ENCODE assay signal across 12 mouse cellular contexts in genomic region chr7:44888256-44889105, GRCm38 (mm10). TPM values are rescaled to one million over a fixed set of nuclear protein-coding genes. Genes with fewer than 3 reads are reported as not detected.
DNase-seq lines count a peak whose midpoint lies in the region; ATAC-seq and TF ChIP-seq lines count a peak whose summit lies in the region.
"Had no signal": no experiment of that assay in that cellular context is flagged by ENCODE, and none has a peak within 500 bp of the region (broad histone marks: within the 10 kb centered on the region; RNA-seq: fewer than 3 reads in every experiment).

No protein-coding gene starts in this region.

- ATAC-seq in intestine, postnatal 0 days, result no peak
- ATAC-seq in intestine, embryonic 15.5 days, result no peak
- no peak for ATAC-seq in hindbrain, embryonic 15.5 days (ENCODE audit: low FRiP score, low read depth)
- no peak for ATAC-seq in CD4-positive, CD25-positive, alpha-beta regulatory T cell, adult 4 months
- ATAC-seq: intestine, embryonic 16.5 days; midbrain, embryonic 15.5 days had no signal

- H3K27ac ChIP-seq in intestine, postnatal 0 days (ENCODE audit: low read depth, low read length), result peak overlapping the region; percentile 41
- no peak overlapping the region for H3K27ac ChIP-seq in intestine, embryonic 15.5 days
- H3K27ac ChIP-seq in hindbrain, embryonic 15.5 days (replicated peaks), result 0 out of 2 replicates have a peak overlapping the region, but pooled peaks have one; percentile 29
- H3K27ac ChIP-seq: left cerebral cortex, adult 2 months; lung, embryonic 15.5 days; midbrain, embryonic 15.5 days had no signal

- H3K9ac ChIP-seq in intestine, postnatal 0 days (ENCODE audit: low read depth, low read length), result no peak overlapping the region
- no peak overlapping the region for H3K9ac ChIP-seq in intestine, embryonic 15.5 days
- H3K9ac ChIP-seq in hindbrain, embryonic 15.5 days, result no peak overlapping the region
- H3K9ac ChIP-seq: lung, embryonic 15.5 days; midbrain, embryonic 15.5 days had no signal

- H3K9me3 ChIP-seq in intestine, postnatal 0 days (ENCODE audit: control insufficient read depth), result no peaks in the 10 kb centered on the region
- no peaks in the 10 kb centered on the region for H3K9me3 ChIP-seq in intestine, embryonic 15.5 days
- H3K9me3 ChIP-seq in hindbrain, embryonic 15.5 days, result no peaks in the 10 kb centered on the region
- H3K9me3 ChIP-seq: lung, embryonic 15.5 days; midbrain, embryonic 15.5 days had no signal

- no peak overlapping the region for H3K4me2 ChIP-seq in intestine, postnatal 0 days (replicated peaks; ENCODE audit: low read depth)
- H3K4me2 ChIP-seq in intestine, embryonic 15.5 days (replicated peaks), result no peak overlapping the region
- H3K4me2 ChIP-seq in hindbrain, embryonic 15.5 days, result peak overlapping the region; percentile 12; the same call in 1 of the 2 replicates
- H3K4me2 ChIP-seq: lung, embryonic 15.5 days; midbrain, embryonic 15.5 days had no signal

- 78% methylated on average over 13 of the region's 13 CpGs for WGBS in intestine, postnatal 0 days
- WGBS in intestine, embryonic 15.5 days, result 85% methylated on average over 13 of the region's 13 CpGs
- 79% methylated on average over 13 of the region's 13 CpGs for WGBS in hindbrain, embryonic 15.5 days

- no peaks in the 10 kb centered on the region for H3K27me3 ChIP-seq in intestine, postnatal 0 days (replicated peaks; ENCODE audit: control insufficient read depth, insufficient read depth, low read length)
- no peaks in the 10 kb centered on the region for H3K27me3 ChIP-seq in intestine, embryonic 15.5 days (replicated peaks)
- H3K27me3 ChIP-seq in hindbrain, embryonic 15.5 days, result no peaks in the 10 kb centered on the region
- H3K27me3 ChIP-seq: lung, embryonic 15.5 days; midbrain, embryonic 15.5 days had no signal

- H3K4me3 ChIP-seq in intestine, postnatal 0 days (ENCODE audit: low read depth, low read length), result no peak overlapping the region
- no peak overlapping the region for H3K4me3 ChIP-seq in intestine, embryonic 15.5 days (replicated peaks)
- no peak overlapping the region for H3K4me3 ChIP-seq in hindbrain, embryonic 15.5 days
- H3K4me3 ChIP-seq: left cerebral cortex, adult 2 months; lung, embryonic 15.5 days; midbrain, embryonic 15.5 days had no signal

- H3K4me1 ChIP-seq in intestine, postnatal 0 days (replicated peaks; ENCODE audit: control insufficient read depth, insufficient read depth, low read length), result peaks cover 6% of the 10 kb centered on the region; the same call in 1 of the 2 replicates
- H3K4me1 ChIP-seq in intestine, embryonic 15.5 days (replicated peaks), result peaks cover 15% of the 10 kb centered on the region
- H3K4me1 ChIP-seq in hindbrain, embryonic 15.5 days (replicated peaks), result peaks cover 38% of the 10 kb centered on the region

- no peak for TF ChIP-seq CTCF in intestine, postnatal 0 days (IDR thresholded peaks at IDR 0.05; ENCODE audit: low read depth)

- H3K36me3 ChIP-seq in intestine, postnatal 0 days (ENCODE audit: control insufficient read depth, insufficient read depth), result peaks cover 31% of the 10 kb centered on the region
- peaks cover 27% of the 10 kb centered on the region for H3K36me3 ChIP-seq in intestine, embryonic 15.5 days
- peaks cover 22% of the 10 kb centered on the region for H3K36me3 ChIP-seq in hindbrain, embryonic 15.5 days

- peak; percentile 65 to 69 for DNase-seq in cerebellum, postnatal 10 days
- DNase-seq in cerebellum, postnatal 4 days (ENCODE audit: low spot score in 2 of 2), result no peak
- DNase-seq in MN1 (ENCODE audit: low spot score), result peak; percentile 54
- DNase-seq in right cerebral cortex, postnatal 4 days, result no peak

RNA-seq across cellular contexts. Expression of gene Med25, which starts 4.0 kb away (rescaled TPM):
- polyA plus RNA-seq in intestine, postnatal 0 days (2015; fragmentation: Nextera tagmentation; extraction: Ambion mirVana), result 60.0 and 62.9 TPM in 2 replicates
- 88.2 and 91.8 TPM in 2 replicates for polyA plus RNA-seq in intestine, embryonic 15.5 days (2015; fragmentation: Nextera tagmentation; extraction: Ambion mirVana)
- polyA plus RNA-seq in hindbrain, embryonic 15.5 days (2015; fragmentation: Nextera tagmentation; extraction: Ambion mirVana), result 145 and 164 TPM in 2 replicates
- polyA plus RNA-seq in CD4-positive, CD25-positive, alpha-beta regulatory T cell, adult 4 months (2017; shearing (Covaris generic)), result 10 to 100 TPM in 1 of 2 experiments, 1 to 10 TPM in 1; 9.1 to 10.9 TPM

RNA-seq across cellular contexts. Expression of gene Fuz, which starts 7.4 kb away (rescaled TPM):
- polyA plus RNA-seq in intestine, postnatal 0 days (2015; fragmentation: Nextera tagmentation; extraction: Ambion mirVana), result 11.1 and 12.1 TPM in 2 replicates
- 17.0 and 18.8 TPM in 2 replicates for polyA plus RNA-seq in intestine, embryonic 15.5 days (2015; fragmentation: Nextera tagmentation; extraction: Ambion mirVana)
- 20.1 and 20.8 TPM in 2 replicates for polyA plus RNA-seq in hindbrain, embryonic 15.5 days (2015; fragmentation: Nextera tagmentation; extraction: Ambion mirVana)
- 10 to 100 TPM in 1 of 2 experiments, 1 to 10 TPM in 1; 9.2 to 17.5 TPM for polyA plus RNA-seq in CD4-positive, CD25-positive, alpha-beta regulatory T cell, adult 4 months (2017; shearing (Covaris generic))

RNA-seq across cellular contexts. Expression of gene Ptov1, which starts 18.9 kb away (rescaled TPM):
- polyA plus RNA-seq in intestine, postnatal 0 days (2015; fragmentation: Nextera tagmentation; extraction: Ambion mirVana), result 112 and 114 TPM in 2 replicates
- 239 and 253 TPM in 2 replicates for polyA plus RNA-seq in intestine, embryonic 15.5 days (2015; fragmentation: Nextera tagmentation; extraction: Ambion mirVana)
- polyA plus RNA-seq in hindbrain, embryonic 15.5 days (2015; fragmentation: Nextera tagmentation; extraction: Ambion mirVana), result 460 and 518 TPM in 2 replicates
- polyA plus RNA-seq in CD4-positive, CD25-positive, alpha-beta regulatory T cell, adult 4 months (2017; shearing (Covaris generic)), result 1 to 10 TPM; 1.1 to 3.9 TPM

RNA-seq across cellular contexts. Expression of gene Pnkp, which starts 31.5 kb away (rescaled TPM):
- polyA plus RNA-seq in intestine, postnatal 0 days (2015; fragmentation: Nextera tagmentation; extraction: Ambion mirVana), result 27.7 and 32.0 TPM in 2 replicates
- 25.9 and 29.0 TPM in 2 replicates for polyA plus RNA-seq in intestine, embryonic 15.5 days (2015; fragmentation: Nextera tagmentation; extraction: Ambion mirVana)
- polyA plus RNA-seq in hindbrain, embryonic 15.5 days (2015; fragmentation: Nextera tagmentation; extraction: Ambion mirVana), result 29.1 and 30.6 TPM in 2 replicates
- 10 to 100 TPM; 45.0 to 74.3 TPM for polyA plus RNA-seq in CD4-positive, CD25-positive, alpha-beta regulatory T cell, adult 4 months (2017; shearing (Covaris generic))

RNA-seq across cellular contexts. Expression of gene Tbc1d17, which starts 39.6 kb away (rescaled TPM):
- polyA plus RNA-seq in intestine, postnatal 0 days (2015; fragmentation: Nextera tagmentation; extraction: Ambion mirVana), result 47.4 and 48.5 TPM in 2 replicates
- polyA plus RNA-seq in intestine, embryonic 15.5 days (2015; fragmentation: Nextera tagmentation; extraction: Ambion mirVana), result 71.0 and 71.3 TPM in 2 replicates
- 109 and 118 TPM in 2 replicates for polyA plus RNA-seq in hindbrain, embryonic 15.5 days (2015; fragmentation: Nextera tagmentation; extraction: Ambion mirVana)
- polyA plus RNA-seq in CD4-positive, CD25-positive, alpha-beta regulatory T cell, adult 4 months (2017; shearing (Covaris generic)), result 10 to 100 TPM; 64.8 to 85.3 TPM

Comparison
In these comparisons a context has a peak if more than half of its experiments do, and no peak if none do; other contexts are left out.
1. DNase-seq: peak in cerebellum, postnatal 10 days (2 of 2) and MN1 (single experiment); none in cerebellum, postnatal 4 days (0 of 2) and right cerebral cortex, postnatal 4 days (single experiment).
2. RNA of gene Ptov1, which starts 18.9 kb away (polyA plus RNA-seq): 460 to 518 TPM in hindbrain, embryonic 15.5 days, 239 to 253 TPM in intestine, embryonic 15.5 days and 112 to 114 TPM in intestine, postnatal 0 days; 1.1 to 3.9 TPM in CD4-positive, CD25-positive, alpha-beta regulatory T cell, adult 4 months; every median in the first group is over 10 times any median in the second.